Mouse (Mus musculus) monocyte, adult 2 months (primary cell): ENCODE measurements around the gene Prkacb.
"Not testable (repeated sequence)": the region's sequence is repeated elsewhere in the genome, so short reads cannot be mapped to it uniquely, and the experiment has no call there.

ENCODE experiments used
- DNase-seq, 2 experiments: peaks; one replicate each; pipeline ENCODE4 v3.0.0; 2022; ENCODE audit warnings: low spot score in 2 of 2, low read depth in 1 of 2

The Prkacb gene

DNA sequence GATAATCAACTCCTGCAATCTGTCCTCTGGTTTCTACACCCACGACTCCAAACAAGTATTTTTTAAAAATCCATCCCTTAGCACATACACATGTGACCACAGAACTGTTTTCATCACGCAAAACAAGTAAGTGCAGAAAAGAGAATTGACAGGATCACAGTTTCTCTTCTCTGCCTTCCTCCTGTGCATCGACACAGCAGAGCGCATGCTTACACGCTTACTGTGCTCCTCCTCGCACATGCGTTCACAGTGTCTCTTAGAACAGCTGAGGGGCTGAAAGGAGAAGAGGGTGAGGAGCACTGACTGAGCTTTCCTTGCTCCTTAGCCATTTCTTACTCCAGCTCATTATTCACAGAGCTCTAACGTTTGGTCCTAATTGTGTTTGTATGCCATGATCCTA, 33.9 kb downstream of the Prkacb start:
- no peak for DNase-seq

DNA sequence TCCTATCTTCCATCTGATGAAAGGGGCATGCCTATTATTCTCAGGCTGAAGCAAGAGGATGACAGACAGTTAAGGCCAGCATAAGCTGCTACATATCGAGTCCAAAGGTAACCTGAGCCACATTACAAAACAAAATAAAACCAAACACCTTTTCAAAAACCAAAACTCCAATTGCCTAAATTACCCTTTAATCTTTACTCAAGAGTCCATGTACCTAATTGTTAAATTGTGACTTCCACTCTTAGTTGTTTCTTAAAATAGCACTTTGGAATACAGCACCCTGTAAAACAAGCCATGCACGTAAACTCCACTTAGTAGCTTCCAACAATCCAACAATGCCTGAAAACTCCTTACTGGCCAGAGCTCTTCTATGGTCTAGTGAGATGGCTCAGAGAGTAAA, 34.3 kb downstream of the Prkacb start:
- no peak for DNase-seq

DNA sequence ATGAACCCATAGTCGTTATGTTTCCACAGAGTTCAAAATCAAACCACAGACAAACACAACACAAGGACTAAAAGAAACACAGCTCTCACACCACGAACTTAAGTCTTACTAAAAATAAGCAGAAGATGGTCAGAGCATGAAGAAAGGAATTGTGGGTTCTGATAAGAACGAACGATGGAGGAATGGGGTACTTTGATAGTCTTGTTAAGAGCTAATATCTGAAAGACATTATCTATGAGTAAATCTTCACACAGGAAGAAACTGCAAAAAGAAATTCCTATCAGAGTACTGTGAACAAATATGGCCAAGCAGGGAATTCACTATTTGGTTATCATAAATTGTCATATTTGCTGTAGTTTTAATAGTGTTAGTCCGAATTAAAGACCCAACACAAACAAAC, 36.1 kb downstream of the Prkacb start:
- no peak for DNase-seq

DNA sequence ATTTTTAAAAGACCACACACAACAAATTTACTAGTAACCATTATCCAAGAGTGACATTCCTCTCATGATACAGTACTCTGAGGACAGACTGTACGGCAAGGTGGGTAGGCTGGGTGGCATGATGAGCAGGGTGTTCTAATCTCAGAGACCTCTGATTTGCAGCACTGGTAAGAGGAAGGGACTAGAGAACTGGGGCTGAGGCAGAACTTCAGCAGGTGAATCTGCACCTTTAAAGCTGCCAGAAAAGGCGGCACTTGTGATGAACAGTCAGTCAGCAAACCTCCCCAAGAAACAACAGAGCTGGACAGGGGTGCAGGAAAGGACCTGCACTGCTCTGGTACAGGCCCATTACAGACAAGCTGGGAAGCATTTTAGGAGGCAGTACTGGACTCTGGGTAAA, 41.9 kb downstream of the Prkacb start:
- no peak for DNase-seq

DNA sequence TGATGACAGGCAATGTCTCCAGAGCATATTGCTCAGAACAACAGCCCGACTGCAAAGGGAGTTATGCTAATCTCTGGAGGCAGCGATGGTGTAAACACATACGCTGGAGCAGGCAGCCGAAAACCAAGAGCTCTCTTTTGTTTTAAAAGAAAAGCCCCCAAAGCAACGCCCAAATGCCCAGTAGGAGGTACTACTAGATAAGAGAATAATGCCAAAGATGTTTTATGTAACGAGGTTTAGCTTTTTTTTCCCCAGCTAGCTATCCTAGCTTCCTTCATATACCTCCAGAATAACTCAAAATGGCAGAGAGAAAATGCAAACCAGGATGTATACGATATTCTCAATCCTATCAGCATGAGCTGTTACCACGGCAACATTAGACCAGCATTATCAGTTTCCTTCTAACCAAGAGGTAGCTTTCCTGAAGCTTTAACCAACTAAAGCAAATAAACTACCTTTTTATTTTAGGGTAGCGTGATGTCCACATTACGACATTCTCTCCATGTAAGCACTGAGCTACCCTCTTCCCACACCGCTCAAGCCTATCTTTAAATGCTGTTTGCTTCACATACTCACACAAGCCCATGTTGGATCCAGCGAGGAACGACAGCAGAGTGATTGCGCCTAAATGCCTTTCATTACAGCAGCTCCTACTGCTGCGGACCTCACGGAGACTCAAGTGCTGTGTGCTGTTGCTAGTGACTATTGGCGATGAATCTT, 42.7 kb downstream of the Prkacb start:
- DNase-seq, result no peak

DNA sequence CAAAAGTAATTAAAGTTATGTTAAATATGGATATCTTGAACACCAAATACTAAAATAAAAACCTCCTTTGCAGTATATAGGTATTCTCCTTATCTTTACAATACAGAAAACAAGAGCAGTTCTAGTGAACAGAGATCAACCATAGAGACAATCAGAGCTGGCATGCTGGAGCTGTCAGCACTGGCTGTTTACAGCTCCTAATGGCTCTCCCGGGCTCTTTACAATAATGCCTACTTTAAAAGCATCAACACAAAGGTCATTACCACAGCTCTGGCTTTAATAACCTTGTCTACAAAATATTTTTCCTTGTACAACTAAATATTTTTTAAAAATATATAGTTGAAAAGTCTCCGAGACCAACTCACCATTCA, 43.2 kb downstream of the Prkacb start:
- DNase-seq, result no peak

DNA sequence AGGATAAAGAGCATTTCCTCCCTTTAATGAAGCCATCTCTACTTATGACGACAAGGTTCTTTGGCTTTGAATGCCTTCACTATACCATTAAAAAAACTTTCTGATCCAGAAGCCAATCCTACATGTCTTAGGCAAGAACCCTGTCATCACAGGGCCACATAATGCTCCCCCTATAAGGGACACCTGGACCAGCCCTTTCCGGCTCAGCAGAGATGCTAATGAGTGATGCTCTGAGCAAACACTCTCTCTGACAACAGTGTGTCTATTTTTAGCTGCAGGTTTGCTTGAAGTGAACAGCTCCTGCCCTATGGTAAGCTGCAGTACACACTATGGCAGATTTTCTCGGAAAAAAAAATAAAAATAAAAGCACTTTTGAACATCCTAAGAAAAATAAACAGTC, 43.9 kb downstream of the Prkacb start:
- no peak for DNase-seq

DNA sequence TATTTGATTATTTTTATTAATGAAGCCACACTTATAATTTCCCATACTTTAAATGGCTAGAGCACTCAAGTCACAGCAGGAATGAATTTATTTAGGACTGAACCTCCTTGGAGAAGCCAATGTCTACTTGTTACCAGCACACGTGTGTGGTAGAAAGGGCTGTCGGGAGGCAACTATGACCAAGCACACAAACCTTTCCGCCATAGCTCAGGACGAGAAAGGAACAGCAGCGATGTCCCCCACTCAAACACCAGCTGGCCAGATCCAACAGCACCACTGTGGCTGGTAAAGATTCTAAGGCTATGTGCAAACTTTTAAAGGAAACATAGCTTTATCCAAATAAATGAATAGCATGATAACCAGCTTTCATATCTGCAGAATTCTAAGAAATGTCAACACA, 44.4 kb downstream of the Prkacb start:
- DNase-seq, result no peak

DNA sequence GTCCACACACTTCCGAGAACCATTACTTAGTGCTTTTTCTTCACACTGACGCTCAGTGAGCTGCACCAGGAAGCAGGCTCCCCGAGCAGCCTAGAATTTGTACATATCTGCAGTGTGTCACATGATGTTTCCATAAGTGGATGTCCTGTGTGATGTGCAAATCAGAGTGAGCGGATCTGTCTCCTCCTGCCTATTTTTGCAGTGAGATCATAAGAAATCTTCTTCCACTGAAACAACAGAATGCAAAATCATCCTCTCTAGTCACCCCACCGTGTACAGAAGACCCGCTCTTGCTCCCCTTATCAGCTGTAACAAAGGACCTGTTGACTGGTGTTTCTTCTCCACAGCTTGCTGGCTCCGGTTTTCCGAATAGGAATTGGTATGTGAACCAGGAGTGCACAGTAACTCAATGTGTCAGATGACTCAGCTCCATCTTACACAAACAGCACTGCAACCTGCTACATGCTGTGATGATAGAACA, 46.0 kb downstream of the Prkacb start:
- DNase-seq, result no peak

DNA sequence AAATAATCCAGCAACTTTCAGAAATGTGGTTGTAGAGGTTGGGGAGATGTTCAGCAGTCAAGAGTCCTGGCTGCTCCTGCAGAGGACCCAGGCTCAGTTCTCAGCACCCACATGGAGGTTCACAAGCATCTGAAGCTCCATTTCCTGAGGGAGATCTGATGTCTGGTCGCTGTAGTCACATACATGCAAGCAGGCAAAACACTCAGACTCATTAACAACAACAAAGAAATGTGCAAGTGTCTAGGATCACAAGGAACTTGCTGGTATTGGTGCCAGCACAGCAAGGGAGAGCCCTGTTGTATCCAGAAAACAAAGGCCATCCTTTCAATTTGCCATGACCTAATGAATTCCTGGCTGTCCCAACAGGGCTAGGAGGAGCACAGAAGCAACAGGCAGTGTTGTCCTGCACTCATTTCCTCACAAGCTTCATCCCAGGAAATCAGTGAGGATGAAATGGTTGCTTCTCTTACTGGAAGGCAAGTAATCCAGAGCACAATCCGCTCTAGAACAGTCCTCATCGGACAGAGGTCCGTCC, 46.7 kb downstream of the Prkacb start:
- no peak for DNase-seq

DNA sequence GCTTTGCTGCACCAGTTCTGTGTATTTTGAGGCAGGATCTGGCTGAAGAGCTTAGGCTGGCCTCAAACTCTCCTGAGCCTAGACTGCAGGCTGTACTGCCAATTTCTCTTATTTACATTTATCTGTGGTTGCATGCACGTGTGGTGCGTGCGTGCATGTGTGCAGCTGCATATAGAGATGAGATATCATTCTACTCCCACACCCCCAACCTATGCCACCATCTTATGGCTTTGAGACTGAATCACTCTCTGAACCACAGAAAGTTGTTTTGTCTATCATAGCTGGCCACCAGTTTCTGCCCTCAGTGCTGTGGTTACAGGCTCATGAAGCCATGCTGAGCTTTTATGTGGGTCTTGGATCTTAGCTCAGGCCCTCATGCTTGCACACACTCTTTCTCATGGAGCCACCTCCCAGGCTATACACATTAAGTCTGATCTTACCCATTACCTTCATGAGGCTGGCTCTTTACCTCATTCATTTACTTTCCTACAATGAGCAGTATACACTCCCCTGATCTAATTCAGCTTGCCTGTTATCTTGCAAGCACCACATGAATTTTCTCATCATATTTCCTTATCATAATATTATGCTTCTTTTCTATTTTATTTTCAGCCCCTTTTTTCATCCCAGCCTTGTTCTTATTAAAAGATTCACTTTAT, 47.8 kb downstream of the Prkacb start:
- DNase-seq, result no peak

DNA sequence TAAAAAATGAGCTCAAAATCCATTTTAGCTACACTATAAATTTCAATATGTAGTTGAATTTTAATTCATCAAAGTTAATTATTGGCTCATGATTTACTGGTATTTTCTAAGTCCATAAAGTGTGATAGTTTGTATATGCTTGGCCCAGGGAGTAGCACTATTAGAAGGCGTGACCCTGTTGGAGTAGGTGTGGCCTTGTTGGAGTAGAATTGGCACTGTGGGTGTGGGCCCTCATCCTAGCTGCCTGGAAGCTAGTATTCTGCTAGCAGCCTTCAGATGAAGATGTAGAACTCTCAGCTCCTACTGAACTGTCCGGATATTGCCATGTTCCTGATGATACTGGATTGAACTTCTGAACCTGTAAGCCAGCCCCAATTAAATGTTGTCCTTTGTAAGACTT, 49.7 kb downstream of the Prkacb start:
- not testable (repeated sequence) for DNase-seq

DNA sequence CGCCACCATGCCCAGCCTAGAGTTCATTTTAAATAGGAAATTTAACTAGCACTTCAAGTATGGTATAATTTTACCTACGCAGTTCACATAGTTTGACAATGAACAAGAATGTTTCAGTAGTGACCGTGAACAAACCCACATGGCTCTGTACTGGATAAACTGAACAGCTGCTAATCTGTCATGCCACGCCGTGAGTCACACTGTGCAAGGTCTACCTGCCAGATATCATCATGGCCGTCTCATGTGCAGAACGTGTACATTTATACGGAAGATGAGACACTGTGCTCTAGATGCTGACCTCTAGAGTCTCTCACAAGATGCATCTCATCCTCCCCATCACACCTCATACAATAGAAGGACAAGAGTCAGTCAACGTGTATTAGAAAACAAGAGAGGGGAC, 51.5 kb downstream of the Prkacb start:
- DNase-seq, result no peak

DNA sequence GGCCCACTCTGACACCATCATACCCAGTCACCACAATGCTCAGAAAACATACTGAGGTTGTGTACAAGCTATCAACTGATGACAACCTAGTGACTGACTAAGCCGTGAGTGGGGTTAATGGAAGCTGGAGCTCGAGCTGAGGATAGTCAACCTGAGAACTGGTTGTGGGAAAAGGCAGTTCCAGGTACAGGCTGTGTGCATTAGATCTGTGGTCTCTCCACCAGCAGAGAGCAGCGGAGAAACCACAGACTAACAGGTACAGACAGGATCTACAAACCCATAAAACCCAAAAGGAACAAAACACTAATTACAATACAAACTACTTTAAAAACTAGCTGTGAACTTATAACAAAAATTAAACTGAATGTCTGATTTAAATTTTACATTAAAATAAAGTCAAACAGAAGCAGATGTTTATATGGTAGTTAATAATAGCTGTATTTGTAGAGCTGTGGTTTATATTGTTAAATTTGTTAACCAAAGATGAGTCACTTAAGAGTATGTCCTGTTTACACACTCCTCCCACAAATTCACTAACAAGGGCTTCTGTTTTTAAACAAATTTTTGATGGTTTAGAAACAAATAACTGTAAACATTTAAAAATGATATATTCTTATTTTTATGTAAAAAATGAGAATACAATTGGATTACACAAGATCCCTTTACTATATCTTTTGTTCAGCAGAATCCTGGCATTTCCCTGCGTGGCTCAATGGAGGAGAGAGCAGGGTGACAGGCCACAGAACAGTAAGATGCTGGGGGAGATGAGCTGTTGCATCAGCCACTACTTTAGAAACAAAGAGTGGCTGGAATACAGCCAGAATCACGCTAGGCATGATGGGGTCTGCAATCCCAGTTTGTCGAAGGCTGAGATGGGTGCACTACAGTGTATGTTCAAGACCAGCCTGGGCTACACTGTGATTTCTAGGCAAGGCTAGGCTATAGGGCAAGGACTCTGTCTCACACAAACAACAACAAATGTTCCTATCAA, 54.5 kb downstream of the Prkacb start:
- no peak for DNase-seq

DNA sequence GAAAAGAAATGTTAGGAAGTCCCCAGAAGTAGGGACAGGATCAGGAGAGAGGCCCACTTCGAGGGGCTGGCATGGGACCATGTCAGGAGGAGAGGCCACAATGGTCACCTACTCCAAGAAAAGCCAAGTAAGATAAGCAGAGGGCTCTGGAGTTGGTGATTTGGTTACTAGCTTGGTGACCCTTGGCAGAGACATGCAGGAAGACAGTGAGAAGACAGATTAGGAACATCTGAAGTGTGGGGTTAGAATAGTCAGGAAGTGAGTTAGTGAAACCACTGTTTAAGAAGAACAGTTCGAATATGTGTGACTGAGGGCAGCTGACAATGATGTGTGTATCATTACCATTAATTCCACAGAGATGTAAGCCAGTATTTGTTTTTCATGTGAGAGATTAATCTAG, 58.5 kb downstream of the Prkacb start:
- no peak for DNase-seq

DNA sequence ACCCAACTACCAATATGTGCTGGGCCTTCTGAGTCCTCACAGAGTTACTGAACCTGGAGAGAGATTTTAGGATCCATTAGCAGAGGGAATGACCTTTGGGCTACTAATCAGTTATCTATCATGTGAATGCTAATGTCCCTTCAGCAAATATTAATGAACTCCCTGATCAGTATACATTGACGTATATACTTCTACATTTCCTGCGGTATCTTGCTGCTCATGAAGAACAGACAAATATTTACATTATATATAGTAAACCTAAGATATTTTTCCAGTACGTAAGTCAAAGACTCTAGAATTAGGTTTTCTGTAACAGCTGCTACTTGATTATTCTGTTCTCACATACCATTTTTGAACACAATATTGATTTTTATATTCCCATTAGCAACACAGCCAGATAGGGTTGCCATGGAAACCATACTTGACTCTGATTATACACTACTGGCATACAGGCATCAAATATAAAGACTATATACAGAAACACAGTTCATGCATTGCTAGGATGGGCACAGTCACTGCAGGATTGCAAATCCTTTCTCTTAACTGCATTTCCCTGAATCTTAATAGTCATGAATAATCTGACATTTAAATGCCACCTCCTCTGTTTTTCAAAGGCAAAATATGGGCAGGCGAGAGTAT, 71.1 kb downstream of the Prkacb start:
- DNase-seq, result no peak

DNA sequence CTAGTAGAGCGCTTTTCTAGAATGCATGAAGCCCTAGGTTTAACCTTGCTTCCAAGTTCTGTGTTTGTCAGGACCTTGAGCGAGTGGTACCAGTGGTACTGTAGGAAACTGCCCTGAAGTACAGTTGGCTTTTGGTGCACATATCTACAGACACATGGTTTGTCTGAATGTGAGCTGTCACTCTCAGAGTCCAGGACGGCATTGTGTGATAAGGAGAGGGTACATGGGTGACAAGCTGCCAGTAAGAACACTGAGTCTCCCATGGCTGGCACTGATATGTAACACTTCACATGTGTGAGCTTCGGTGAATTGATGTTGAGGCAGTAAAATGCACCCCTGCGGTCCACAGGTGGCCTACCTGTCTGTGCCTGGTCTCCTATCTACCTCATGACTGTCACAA, 71.6 kb downstream of the Prkacb start:
- DNase-seq, result no peak

DNA sequence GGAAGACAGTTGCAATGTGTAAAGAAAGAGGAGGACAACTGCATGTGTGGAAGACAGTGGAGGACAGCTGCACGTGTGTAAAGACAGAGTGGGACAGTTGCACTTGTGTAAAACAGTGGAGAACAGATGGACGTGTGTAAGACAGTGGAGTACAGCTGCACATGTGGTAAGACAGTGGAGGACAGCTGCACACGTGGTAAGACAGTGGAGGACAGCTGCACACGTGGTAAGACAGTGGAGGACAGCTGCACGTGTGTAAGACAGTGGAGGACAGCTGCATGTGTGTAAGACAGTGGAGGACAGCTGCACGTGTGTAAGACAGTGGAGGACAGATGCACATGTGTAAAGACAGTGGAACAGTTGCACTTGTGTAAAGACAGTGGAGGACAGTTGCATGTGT, 76.6 kb downstream of the Prkacb start:
- DNase-seq, result not testable (repeated sequence)

DNA sequence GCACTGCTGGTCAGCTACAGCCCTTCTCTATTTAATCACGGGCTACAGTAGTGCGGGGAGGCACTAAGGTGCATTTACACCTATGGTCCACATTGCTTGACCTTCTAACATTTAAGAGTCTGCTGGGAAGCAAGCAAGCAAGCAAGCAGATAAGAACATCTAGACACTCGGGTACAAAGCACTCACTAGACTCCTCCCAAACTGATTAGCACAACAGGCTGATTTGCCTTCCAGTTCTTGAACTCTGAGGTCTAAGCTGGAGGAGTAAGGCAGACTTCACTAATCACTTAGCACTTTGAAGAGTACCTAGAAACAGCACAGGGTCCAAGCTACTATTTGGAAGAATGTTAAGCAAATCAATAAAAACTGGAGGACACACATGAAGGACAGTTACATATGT, 77.1 kb downstream of the Prkacb start:
- DNase-seq, result no peak

DNA sequence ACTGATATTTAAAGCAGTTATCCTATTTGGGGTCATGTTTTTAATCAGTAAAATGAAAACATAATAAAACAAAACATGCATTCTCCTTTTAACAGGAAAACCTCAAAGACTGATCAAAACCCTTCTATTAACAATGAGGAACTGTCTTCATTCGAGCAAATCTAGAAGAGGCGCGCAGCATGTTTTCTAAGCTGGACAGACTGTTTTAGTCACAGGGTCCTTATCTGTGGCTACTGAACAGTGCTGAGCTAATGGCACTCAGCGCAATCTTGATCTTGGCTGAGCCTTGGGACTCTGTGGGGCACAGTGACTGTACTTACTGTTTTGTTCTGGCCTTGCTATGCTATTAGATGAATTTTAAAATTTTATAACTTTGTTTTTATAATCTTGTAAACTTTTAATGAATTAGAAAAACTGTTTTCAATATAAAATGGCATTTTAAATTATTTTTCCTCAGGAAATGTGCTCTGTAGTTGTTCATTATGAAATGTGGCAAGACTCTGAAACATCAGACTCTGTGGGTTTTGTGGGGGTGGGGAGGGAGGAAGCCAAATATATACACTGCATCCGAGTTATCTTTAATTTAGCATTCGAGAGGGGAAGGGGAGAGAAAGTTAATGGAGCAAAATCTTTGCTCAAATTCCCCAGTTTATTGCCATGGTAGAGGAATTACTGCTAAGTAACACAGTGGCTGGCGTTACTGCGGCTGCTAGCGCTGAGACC, 77.7 kb downstream of the Prkacb start:
- no peak for DNase-seq
